Mouse (Mus musculus): ENCODE measurements around the gene Upk1a.

DNA sequence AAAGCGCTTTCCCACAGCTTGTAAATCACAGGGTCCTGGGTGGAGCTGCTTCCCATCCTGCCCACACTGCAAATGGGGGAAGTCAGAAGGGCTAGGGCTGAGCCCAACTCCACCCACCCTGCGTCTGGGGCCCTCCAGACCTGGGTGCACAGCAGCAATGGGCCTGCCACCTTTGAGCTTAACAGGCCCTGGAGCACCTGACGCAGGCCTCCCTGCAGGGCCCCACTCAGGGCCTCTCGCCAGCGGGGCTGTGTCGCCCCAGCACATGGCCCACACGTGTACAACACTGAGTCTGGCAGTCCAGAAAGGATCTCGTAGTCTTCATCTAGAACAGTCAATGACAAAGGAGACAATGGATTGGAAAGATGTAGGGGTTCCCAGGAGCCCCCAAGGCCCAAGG, 32.7 kb downstream of the Upk1a start:
- TF ChIP-seq CTCF (IDR thresholded peaks at IDR 0.05; ENCODE audit: low read depth, low read length) (no peak), POLR2A (IDR thresholded peaks at IDR 0.05; ENCODE audit: insufficient read depth, low read length) (no peak)

Measured in ES-Bruce4 (cell line).